Mouse (Mus musculus): ENCODE data around the gene Polr1c. TPM values are rescaled to one million over a fixed set of nuclear protein-coding genes. Genes with fewer than 3 reads are reported as not detected.

Gene Polr1c
- total RNA-seq, 2 experiments from 2014 or later = 36.3 to 38.8 TPM

DNA sequence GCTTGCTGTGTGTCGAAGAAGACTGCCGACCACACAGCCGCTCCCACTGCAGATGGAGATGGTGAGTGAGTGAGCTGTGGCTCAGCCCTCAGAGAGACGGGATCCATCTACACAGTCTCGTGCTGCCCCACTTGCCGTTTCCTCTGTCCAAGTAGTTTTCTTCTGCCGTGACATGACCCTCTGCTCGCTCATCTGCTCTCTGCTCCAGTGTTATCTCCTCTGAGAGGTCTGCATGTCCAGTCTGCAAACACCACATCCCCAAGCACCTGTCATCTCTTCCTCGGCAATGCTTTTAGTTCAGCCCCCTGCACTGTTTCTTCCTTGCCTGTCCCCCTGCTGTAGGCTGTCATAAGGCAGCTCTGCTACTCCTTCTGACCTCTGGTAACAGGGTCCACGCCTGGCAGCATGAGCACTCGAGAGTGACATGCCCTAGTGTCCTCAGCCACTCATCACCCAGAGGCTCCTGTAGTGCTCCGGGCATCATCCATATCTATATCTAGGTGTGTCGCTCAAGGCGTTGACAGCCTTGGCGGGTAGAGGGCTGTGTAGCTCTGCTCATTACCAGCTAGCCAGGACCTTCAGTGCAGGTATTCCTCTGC lies 8.2 kb downstream of the Polr1c start:
- DNase-seq (ENCODE audit: low spot score in 2 of 2) = no peak
- intact Hi-C loops (cut with DNase I) = no loop called here

DNA sequence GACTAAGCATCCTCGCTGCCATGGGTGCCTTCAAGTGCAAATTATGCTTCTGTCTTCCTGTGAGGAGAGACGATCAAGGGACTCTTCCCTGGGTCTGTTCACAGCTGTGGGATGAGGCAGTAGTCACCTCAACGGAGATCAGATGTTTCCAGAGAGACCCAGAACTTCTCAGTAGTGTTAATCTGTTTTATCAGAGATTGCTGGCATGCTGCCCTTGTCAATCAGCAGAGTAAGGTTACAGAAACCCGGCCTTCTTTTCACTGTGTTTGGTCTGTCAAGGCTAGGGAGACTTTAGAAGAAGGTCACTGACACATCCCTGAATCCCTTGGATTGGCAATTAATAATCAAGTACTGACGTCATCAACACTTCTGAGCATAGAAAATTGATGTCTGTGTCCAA lies 10.4 kb downstream of the Polr1c start:
- DNase-seq (ENCODE audit: low spot score in 2 of 2) = no peak
- intact Hi-C loops (cut with DNase I) = no loop called here

DNA sequence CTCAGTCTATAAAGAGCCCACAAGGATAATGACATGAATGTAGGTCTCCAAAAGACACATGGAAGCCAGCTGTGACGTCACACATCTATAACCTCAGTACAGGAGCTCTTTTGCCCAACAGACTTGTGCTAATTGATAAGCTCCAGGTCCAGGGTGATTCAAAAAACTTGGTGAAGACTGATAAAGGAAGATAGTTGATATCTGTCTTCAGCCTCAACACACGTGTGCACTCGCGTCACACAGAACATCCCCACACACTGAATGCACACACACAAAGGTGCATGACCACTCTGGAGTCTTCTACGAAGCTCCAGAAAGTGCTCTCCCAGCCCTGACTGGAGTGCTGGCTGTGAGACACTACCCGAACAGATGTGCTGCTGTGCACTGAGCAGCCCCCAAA lies 10.8 kb downstream of the Polr1c start:
- DNase-seq (ENCODE audit: low spot score in 2 of 2) = no peak
- intact Hi-C loops (cut with DNase I) = no loop called here

DNA sequence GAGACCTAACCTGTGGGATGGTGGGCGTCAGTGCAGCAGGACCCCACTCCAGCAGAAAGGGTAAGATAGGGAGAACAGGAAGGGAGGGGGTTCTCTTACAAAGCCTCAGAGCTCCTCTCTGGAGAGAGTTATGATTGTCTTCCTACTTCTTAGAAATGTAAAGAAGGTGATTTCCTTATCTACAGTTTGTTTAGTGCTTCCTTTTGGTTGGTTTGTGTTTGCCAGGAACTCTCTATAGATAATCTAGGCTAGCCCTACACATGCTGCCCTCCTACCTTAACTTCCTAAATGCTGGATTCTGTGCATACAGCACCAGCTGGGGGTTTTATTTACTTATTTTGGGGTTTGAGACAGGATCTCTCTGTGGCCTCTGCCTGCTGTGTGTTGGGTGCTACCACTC lies 11.8 kb downstream of the Polr1c start:
- no peak for DNase-seq (ENCODE audit: low spot score in 2 of 2)
- intact Hi-C loops (cut with DNase I) = no loop called here

DNA sequence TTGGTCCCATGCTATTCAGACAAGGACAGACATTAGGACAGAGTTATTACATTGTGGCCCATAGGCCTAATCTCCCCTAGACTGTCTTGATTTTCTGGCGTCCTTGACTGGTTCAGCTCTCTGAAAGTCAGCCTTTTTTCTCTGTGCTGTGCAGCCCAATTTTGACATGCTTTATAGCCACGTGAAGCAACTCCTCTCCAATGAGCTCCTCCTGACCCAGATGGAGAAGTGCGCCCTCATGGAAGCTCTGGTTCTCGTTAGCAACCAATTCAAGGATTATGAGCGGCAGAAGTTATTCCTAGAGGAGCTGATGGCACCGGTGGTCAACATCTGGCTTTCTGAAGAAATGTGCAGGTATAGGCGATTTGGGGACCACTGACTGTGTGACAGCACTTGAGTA lies 20.3 kb downstream of the Polr1c start:
- intact Hi-C loops (cut with DNase I) = no loop called here
- no peak for DNase-seq (ENCODE audit: low spot score in 2 of 2)

DNA sequence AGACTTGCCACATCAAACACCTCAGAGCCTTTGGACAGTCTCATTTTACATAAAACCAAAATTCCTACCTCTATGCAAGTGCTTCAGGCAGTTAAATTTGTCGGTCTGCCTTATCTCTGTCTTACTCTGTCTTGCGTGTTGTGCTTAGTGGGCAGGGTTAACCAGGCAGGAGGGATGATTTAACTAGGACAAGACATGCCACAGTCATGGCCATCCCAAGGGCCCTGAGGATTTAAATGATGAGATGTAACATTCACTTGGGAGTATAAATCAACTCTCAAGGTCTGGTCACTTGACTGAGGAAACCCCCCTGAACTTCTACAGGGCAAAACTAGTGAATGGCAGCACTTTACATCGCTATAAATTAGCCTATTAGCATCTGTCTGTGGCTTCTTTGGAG lies 26.3 kb downstream of the Polr1c start:
- intact Hi-C loops (cut with DNase I) = loop anchor here (5.0 kb wide), 1 partner anchor 39 kb away; no protein-coding TSS in a partner anchor

DNA sequence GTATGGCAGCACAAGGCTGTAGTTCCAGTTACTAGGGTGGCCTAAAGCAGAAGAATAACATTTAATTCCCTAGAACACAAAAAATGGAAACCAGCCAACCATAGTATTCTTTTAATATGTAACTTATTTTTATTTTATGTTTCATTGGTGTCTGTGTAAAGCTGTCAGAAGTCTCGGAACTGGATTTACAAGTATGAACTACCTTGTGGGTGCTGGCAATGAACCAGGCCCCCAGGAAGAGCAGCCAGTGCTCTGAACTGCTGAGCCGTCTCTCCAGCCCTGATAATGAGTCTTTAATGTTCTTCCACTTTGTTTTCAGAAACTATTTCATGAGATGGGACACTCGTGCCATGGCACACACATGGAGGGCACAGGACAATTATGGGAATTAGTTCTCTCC lies 37.3 kb downstream of the Polr1c start:
- intact Hi-C loops (cut with DNase I) = no loop called here
- DNase-seq (ENCODE audit: low spot score in 2 of 2) = no peak

More for the DNA sequence above, 26.3 kb downstream of the Polr1c start:
- DNase-seq (ENCODE audit: low spot score in 2 of 2) = no peak

DNA sequence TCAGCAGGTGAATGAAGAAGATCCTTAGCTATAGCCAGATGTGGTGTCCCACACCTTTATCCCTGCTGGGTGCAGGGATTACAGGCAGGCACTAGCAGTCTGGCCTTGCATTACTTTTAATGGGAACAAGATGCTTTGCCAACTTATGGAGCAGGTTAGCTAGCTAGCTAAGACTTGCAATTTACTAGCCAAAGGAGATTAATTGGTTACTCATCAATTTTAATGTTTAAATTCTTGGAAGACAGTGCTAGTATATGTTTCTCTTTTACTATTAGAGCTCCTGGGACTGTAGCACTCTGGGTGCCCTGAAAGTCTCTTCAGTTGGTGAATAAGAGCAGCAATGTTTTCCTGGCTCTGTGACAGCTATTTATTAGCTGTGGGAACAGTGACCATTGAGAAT lies 41.2 kb downstream of the Polr1c start:
- intact Hi-C loops (cut with DNase I) = no loop called here
- no peak for DNase-seq (ENCODE audit: low spot score in 2 of 2)

DNA sequence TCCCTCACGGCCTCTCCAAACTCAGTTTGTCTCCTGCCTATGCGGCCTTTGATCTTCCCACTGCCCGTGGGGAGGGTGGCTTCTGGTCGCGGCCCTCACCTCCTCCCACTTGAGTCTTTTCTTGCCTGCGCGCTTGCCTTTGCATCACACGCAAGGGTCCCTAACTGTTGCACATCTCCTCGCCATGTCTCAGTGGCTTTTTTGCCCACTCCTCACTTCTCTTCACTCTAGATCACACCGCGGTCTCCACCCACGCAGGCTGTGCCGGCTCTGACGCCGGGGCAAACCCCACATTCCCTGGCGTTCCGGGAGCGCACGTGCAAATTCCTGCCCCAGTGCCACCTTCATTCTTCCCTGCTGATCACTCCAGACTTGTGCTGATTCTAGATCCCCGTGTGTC lies 44.8 kb downstream of the Polr1c start:
- intact Hi-C loops (cut with DNase I) = no loop called here
- DNase-seq (ENCODE audit: low spot score in 2 of 2) = no peak

DNA sequence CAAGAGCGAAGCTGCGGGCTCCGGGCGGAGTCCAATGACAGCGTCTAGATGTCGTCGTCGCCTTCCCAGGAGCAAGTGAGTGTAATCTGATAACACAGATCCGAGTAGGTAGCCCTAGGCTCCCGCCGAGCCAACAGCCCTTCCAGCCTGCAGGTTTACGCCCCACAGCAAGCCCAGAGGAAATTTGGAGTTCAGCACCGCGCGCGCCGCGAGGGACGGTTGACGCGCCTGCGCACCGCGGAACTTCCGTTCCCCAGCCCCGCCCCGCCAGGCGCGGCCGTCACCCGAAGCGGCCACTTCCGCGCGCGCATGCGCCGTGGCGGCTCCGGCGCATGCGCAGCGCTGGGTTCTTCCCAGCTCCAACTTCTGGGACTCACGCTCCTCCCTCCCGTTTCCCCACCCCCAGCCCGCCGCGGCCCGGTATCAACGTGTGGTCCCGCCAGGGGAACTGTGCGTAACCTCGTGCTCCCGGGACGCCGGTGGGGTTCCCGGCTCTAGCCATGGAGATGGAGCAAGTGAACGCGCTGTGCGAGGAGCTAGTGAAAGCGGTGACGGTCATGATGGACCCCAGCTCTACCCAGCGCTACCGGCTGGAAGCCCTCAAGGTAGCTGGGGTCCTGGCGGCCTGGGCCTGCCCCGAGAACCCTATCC lies 45.3 kb downstream of the Polr1c start, which contains the start of the genes Polh and Xpo5:
Polh (minus strand) TSS at position 225 of the 651 bp plus-strand sequence.
Xpo5 (plus strand) TSS at position 362 of the 651 bp plus-strand sequence.
- DNase-seq (ENCODE audit: low spot score in 2 of 2) = peak; percentile 91 to 95
- intact Hi-C loops (cut with DNase I) = no loop called here

DNA sequence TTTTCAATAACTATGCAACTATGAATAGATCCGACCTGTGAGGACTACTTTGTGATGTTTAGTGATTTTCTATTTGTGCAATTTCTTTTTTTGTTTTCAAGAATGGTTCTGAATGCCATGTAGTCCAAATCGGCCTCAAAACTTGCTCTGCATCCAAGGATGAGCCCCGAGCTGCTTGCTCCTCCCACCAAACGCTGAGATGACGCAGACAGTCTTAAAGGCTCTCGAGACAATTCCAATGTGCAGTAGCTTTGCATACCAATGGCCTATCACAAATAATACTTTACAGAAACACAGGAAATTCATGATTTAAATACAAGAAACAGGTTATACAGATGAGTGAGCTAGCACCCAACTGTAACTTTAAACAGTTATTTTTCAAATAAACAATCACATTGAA lies 46.7 kb downstream of the Polr1c start:
- no peak for DNase-seq (ENCODE audit: low spot score in 2 of 2)
- intact Hi-C loops (cut with DNase I) = no loop called here

Small RNA genes lying within 50 kb of the gene (microRNA-seq; reads per million reads assigned to microRNA genes)
- gene Mir693 = not detected

Other genes with a start within 250 kb of the Polr1c start
- 100 to 1,000 TPM in 1 of 2 experiments, 10 to 100 TPM in 1; 70.0 to 117 TPM for gene Vegfa, start 215.7 kb downstream of the Polr1c start, total RNA-seq (2021)
- gene Mrps18a, start 137.1 kb downstream of the Polr1c start, total RNA-seq (2021) = 10 to 100 TPM; 84.1 to 88.9 TPM
- gene Rsph9, start 103.8 kb downstream of the Polr1c start, total RNA-seq (2021) = 10 to 100 TPM; 17.7 to 19.5 TPM
- gene Mad2l1bp, start 94.5 kb downstream of the Polr1c start, total RNA-seq (2021) = 10 to 100 TPM; 11.4 to 15.5 TPM
- 100 to 1,000 TPM in 1 of 2 experiments, 10 to 100 TPM in 1; 89.4 to 135 TPM for gene Gtpbp2, start 87.0 kb downstream of the Polr1c start, total RNA-seq (2021)
- gene Polh, start 45.4 kb downstream of the Polr1c start, total RNA-seq (2021) = 1 to 10 TPM; 6.3 to 7.1 TPM
- 10 to 100 TPM; 39.3 to 42.9 TPM for gene Xpo5, start 45.3 kb downstream of the Polr1c start, total RNA-seq (2021)
- 10 to 100 TPM; 84.6 to 85.6 TPM for gene Yipf3, start within 50 bp of the Polr1c start, total RNA-seq (2021)
- gene Lrrc73, start 5.5 kb upstream of the Polr1c start, total RNA-seq (2021) = 10 to 100 TPM; 63.1 to 73.6 TPM
- gene Tjap1, start 35.0 kb upstream of the Polr1c start, total RNA-seq (2021) = 10 to 100 TPM; 35.9 to 48.4 TPM
- gene Dlk2, start 49.4 kb upstream of the Polr1c start, total RNA-seq (2021) = 10 to 100 TPM; 50.7 to 71.8 TPM
- gene Abcc10, start 80.3 kb upstream of the Polr1c start, total RNA-seq (2021) = 10 to 100 TPM in 1 of 2 experiments, 1 to 10 TPM in 1; 8.1 to 11.9 TPM
- gene Zfp318, start 135.7 kb upstream of the Polr1c start, total RNA-seq (2021) = 10 to 100 TPM; 54.1 to 64.3 TPM
- 1 to 10 TPM; 1.7 to 6.5 TPM for gene Crip3, start 180.9 kb upstream of the Polr1c start, total RNA-seq (2021)
- gene Slc22a7, start 190.4 kb upstream of the Polr1c start, total RNA-seq (2021) = under 1 TPM in 1 of 2 experiments, not detected in 1; 0.20 TPM
- gene Ttbk1, start 239.6 kb upstream of the Polr1c start, total RNA-seq (2021) = 100 to 1,000 TPM; 126 to 139 TPM
- 1 to 10 TPM; 3.5 to 5.4 TPM for gene Dnph1, start 248.7 kb upstream of the Polr1c start, total RNA-seq (2021)

Measured in left cerebral cortex, postnatal 36 days (tissue).